In genomic region chr11:98052129-98052988, GRCm38 (mm10) we compare ENCODE assay signal across 8 mouse cellular contexts. TPM values are rescaled to one million over a fixed set of nuclear protein-coding genes. Genes with fewer than 3 reads are reported as not detected.
DNase-seq lines count a peak whose midpoint lies in the region; ATAC-seq and TF ChIP-seq lines count a peak whose summit lies in the region.

No protein-coding gene starts in this region.

- H3K4me2 ChIP-seq in kidney, embryonic 15.5 days, result peak overlapping the region; percentile 82
- peak overlapping the region; percentile 77 for H3K4me2 ChIP-seq in limb, embryonic 14.5 days (replicated peaks; ENCODE audit: low read depth, low read length, severe bottlenecking)
- peak overlapping the region; percentile 74 for H3K4me2 ChIP-seq in neural tube, embryonic 15.5 days

- H3K36me3 ChIP-seq in kidney, embryonic 15.5 days, result no peaks in the 10 kb centered on the region
- no peaks in the 10 kb centered on the region for H3K36me3 ChIP-seq in forebrain, embryonic 10.5 days (replicated peaks)
- H3K36me3 ChIP-seq in limb, embryonic 14.5 days (ENCODE audit: control insufficient read depth, insufficient read depth, low read length), result no peaks in the 10 kb centered on the region
- H3K36me3 ChIP-seq in neural tube, embryonic 15.5 days, result no peaks in the 10 kb centered on the region

- peaks cover 51% of the 10 kb centered on the region for H3K27me3 ChIP-seq in kidney, embryonic 15.5 days
- peaks cover 92% of the 10 kb centered on the region for H3K27me3 ChIP-seq in forebrain, embryonic 10.5 days (ENCODE audit: poor library complexity, severe bottlenecking)
- H3K27me3 ChIP-seq in limb, embryonic 14.5 days (ENCODE audit: control insufficient read depth, insufficient read depth, low read length), result peaks cover 35% of the 10 kb centered on the region
- peaks cover 22% of the 10 kb centered on the region for H3K27me3 ChIP-seq in neural tube, embryonic 15.5 days (replicated peaks)

- 0 out of 2 replicates have a peak overlapping the region, but pooled peaks have one; percentile 29 for H3K27ac ChIP-seq in kidney, embryonic 15.5 days
- peak overlapping the region; percentile 63 for H3K27ac ChIP-seq in forebrain, embryonic 10.5 days
- no peak overlapping the region for H3K27ac ChIP-seq in limb, embryonic 14.5 days (replicated peaks; ENCODE audit: low read depth, low read length)
- peak overlapping the region; percentile 73 for H3K27ac ChIP-seq in neural tube, embryonic 15.5 days (replicated peaks)

- H3K9ac ChIP-seq in kidney, embryonic 15.5 days, result peak overlapping the region; percentile 45
- H3K9ac ChIP-seq in limb, embryonic 14.5 days (ENCODE audit: low read depth, low read length, severe bottlenecking), result peak overlapping the region; percentile 43
- peak overlapping the region; percentile 68 for H3K9ac ChIP-seq in neural tube, embryonic 15.5 days (replicated peaks)

- peak overlapping the region; percentile 52 for H3K4me3 ChIP-seq in kidney, embryonic 15.5 days (replicated peaks)
- H3K4me3 ChIP-seq in forebrain, embryonic 10.5 days, result peak overlapping the region; percentile 51
- H3K4me3 ChIP-seq in limb, embryonic 14.5 days (replicated peaks; ENCODE audit: low read length), result peak overlapping the region; percentile 45
- H3K4me3 ChIP-seq in neural tube, embryonic 15.5 days (replicated peaks), result peak overlapping the region; percentile 61

- no peak for DNase-seq in kidney, adult 9 months
- peak; percentile 66 for DNase-seq in R1 (ENCODE audit: low read depth, low spot score)
- DNase-seq in forebrain, embryonic 10.5 days (ENCODE audit: extremely low spot score, low spot score), result no peak
- DNase-seq in limb, embryonic 14.5 days (ENCODE audit: low spot score), result no peak
- no peak for DNase-seq in layer of hippocampus, adult 8-10 months (ENCODE audit: low spot score in 2 of 2)
- DNase-seq in urinary bladder, adult 2 months (ENCODE audit: low spot score), result no peak

- H3K9me3 ChIP-seq in kidney, embryonic 15.5 days (replicated peaks), result no peaks in the 10 kb centered on the region
- no peaks in the 10 kb centered on the region for H3K9me3 ChIP-seq in forebrain, embryonic 10.5 days
- no peaks in the 10 kb centered on the region for H3K9me3 ChIP-seq in limb, embryonic 14.5 days (ENCODE audit: control insufficient read depth, low read length)
- H3K9me3 ChIP-seq in neural tube, embryonic 15.5 days (replicated peaks), result no peaks in the 10 kb centered on the region

- no peak for TF ChIP-seq POLR2A in limb, embryonic 14.5 days (IDR thresholded peaks at IDR 0.05; ENCODE audit: borderline replicate concordance, extremely low read depth, insufficient read depth, insufficient read length)

- WGBS in kidney, embryonic 15.5 days, result under 1% methylated on average over 81 of the region's 83 CpGs
- WGBS in forebrain, embryonic 10.5 days, result under 1% methylated on average over 83 of the region's 83 CpGs
- 1% methylated on average over 59 of the region's 83 CpGs for WGBS in limb, embryonic 14.5 days
- WGBS in neural tube, embryonic 15.5 days, result under 1% methylated on average over 65 of the region's 83 CpGs

- H3K4me1 ChIP-seq in kidney, embryonic 15.5 days, result peaks cover 53% of the 10 kb centered on the region
- peaks cover 46% of the 10 kb centered on the region for H3K4me1 ChIP-seq in forebrain, embryonic 10.5 days
- H3K4me1 ChIP-seq in limb, embryonic 14.5 days (ENCODE audit: control insufficient read depth, insufficient read depth, low read length), result peaks cover 5% of the 10 kb centered on the region
- H3K4me1 ChIP-seq in neural tube, embryonic 15.5 days, result peaks cover 44% of the 10 kb centered on the region

- 0 out of 2 replicates have a peak, but pooled peaks have one; percentile 23 for ATAC-seq in kidney, embryonic 15.5 days (replicated peaks; ENCODE audit: low FRiP score)
- no peak for ATAC-seq in limb, embryonic 14.5 days (ENCODE audit: low FRiP score, low read depth)
- peak; percentile 48 for ATAC-seq in neural tube, embryonic 15.5 days (ENCODE audit: low FRiP score)

RNA-seq across cellular contexts. Expression of gene Stac2, which starts 0.9 kb away (rescaled TPM):
- 3.7 and 4.3 TPM in 2 replicates for polyA plus RNA-seq in kidney, embryonic 15.5 days (2015; fragmentation: Nextera tagmentation; extraction: Ambion mirVana)
- 0.32 and 0.42 TPM in 2 replicates for polyA plus RNA-seq in forebrain, embryonic 10.5 days (2016; fragmentation: Nextera tagmentation; extraction: Ambion mirVana)
- 1.4 and 1.6 TPM in 2 replicates for polyA plus RNA-seq in limb, embryonic 14.5 days (2012; rRNA removed)
- 0.70 and 1.0 TPM in 2 replicates for polyA plus RNA-seq in limb, embryonic 14.5 days (2014; fragmentation: Nextera tagmentation; extraction: Ambion mirVana)
- 15.8 and 18.2 TPM in 2 replicates for polyA plus RNA-seq in neural tube, embryonic 15.5 days (2015; fragmentation: Nextera tagmentation; extraction: Ambion mirVana)
- 10 to 100 TPM; 47.7 to 56.4 (median 52.4) TPM for total RNA-seq in layer of hippocampus, adult 8-10 months (2022)
- polyA plus RNA-seq in urinary bladder, adult 2 months (2012; rRNA removed), result 0.14 and 0.41 TPM in 2 replicates

RNA-seq across cellular contexts. Expression of gene Rpl19, which starts 25.8 kb away (rescaled TPM):
- polyA plus RNA-seq in kidney, embryonic 15.5 days (2015; fragmentation: Nextera tagmentation; extraction: Ambion mirVana), result 1,072 and 1,152 TPM in 2 replicates
- polyA plus RNA-seq in forebrain, embryonic 10.5 days (2016; fragmentation: Nextera tagmentation; extraction: Ambion mirVana), result 1,192 and 1,195 TPM in 2 replicates
- 1,201 and 1,869 TPM in 2 replicates for polyA plus RNA-seq in limb, embryonic 14.5 days (2012; rRNA removed)
- 1,151 and 1,199 TPM in 2 replicates for polyA plus RNA-seq in limb, embryonic 14.5 days (2014; fragmentation: Nextera tagmentation; extraction: Ambion mirVana)
- polyA plus RNA-seq in neural tube, embryonic 15.5 days (2015; fragmentation: Nextera tagmentation; extraction: Ambion mirVana), result 655 and 750 TPM in 2 replicates
- 100 to 1,000 TPM; 520 to 711 (median 600) TPM for total RNA-seq in layer of hippocampus, adult 8-10 months (2022)
- 1,600 and 1,809 TPM in 2 replicates for polyA plus RNA-seq in urinary bladder, adult 2 months (2012; rRNA removed)

RNA-seq across cellular contexts. Expression of gene Cacnb1, which starts 29.5 kb away (rescaled TPM):
- polyA plus RNA-seq in kidney, embryonic 15.5 days (2015; fragmentation: Nextera tagmentation; extraction: Ambion mirVana), result 14.6 and 15.2 TPM in 2 replicates
- 5.3 and 6.0 TPM in 2 replicates for polyA plus RNA-seq in forebrain, embryonic 10.5 days (2016; fragmentation: Nextera tagmentation; extraction: Ambion mirVana)
- 51.4 and 54.1 TPM in 2 replicates for polyA plus RNA-seq in limb, embryonic 14.5 days (2012; rRNA removed)
- polyA plus RNA-seq in limb, embryonic 14.5 days (2014; fragmentation: Nextera tagmentation; extraction: Ambion mirVana), result 20.9 and 21.5 TPM in 2 replicates
- polyA plus RNA-seq in neural tube, embryonic 15.5 days (2015; fragmentation: Nextera tagmentation; extraction: Ambion mirVana), result 50.9 and 63.0 TPM in 2 replicates
- total RNA-seq in layer of hippocampus, adult 8-10 months (2022), result 100 to 1,000 TPM; 123 to 145 (median 134) TPM
- polyA plus RNA-seq in urinary bladder, adult 2 months (2012; rRNA removed), result 12.1 and 12.4 TPM in 2 replicates

RNA-seq across cellular contexts. Expression of gene Arl5c, which starts 56.4 kb away (rescaled TPM):
- polyA plus RNA-seq in kidney, embryonic 15.5 days (2015; fragmentation: Nextera tagmentation; extraction: Ambion mirVana), result 9.9 and 10.1 TPM in 2 replicates
- polyA plus RNA-seq in forebrain, embryonic 10.5 days (2016; fragmentation: Nextera tagmentation; extraction: Ambion mirVana), result 15.2 and 17.6 TPM in 2 replicates
- 2.4 and 2.7 TPM in 2 replicates for polyA plus RNA-seq in limb, embryonic 14.5 days (2012; rRNA removed)
- polyA plus RNA-seq in limb, embryonic 14.5 days (2014; fragmentation: Nextera tagmentation; extraction: Ambion mirVana), result 6.1 and 7.4 TPM in 2 replicates
- 11.8 and 14.0 TPM in 2 replicates for polyA plus RNA-seq in neural tube, embryonic 15.5 days (2015; fragmentation: Nextera tagmentation; extraction: Ambion mirVana)
- 1 to 10 TPM in 3 of 4 experiments, under 1 TPM in 1; 0.59 to 1.5 (median 1.3) TPM for total RNA-seq in layer of hippocampus, adult 8-10 months (2022)
- 3.2 and 3.9 TPM in 2 replicates for polyA plus RNA-seq in urinary bladder, adult 2 months (2012; rRNA removed)
